Mouse (Mus musculus): ENCODE data around the gene Gcsh.

DNA sequence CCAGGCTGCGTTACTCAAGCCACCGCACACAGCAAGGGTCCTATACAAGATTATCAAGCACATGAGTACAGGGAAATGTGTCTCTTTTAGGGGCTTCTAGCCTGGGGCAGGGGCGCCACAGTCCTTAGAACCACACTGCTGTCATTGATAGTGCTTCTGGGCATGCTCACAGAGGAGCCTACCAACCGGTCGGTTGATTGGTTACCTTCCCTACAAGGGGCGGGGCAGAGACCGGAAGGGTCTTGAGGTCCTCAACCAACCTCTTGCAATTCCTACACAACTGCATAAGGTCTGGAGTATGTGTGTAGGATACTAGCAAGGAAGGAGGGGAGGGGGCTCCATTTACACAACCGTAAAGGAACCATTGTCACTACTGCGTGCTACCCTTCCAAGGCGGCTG, 35.3 kb upstream of the Gcsh start:
- no peak for TF ChIP-seq POLR2A (IDR thresholded peaks at IDR 0.05; ENCODE audit: insufficient read length, low read depth)
- no peak for TF ChIP-seq POLR2AphosphoS2 (IDR thresholded peaks at IDR 0.05; ENCODE audit: insufficient read length, low read depth)
- no peak for TF ChIP-seq USF1 (IDR thresholded peaks at IDR 0.05; ENCODE audit: low read depth)
- TF ChIP-seq CEBPB (IDR thresholded peaks at IDR 0.05; ENCODE audit: insufficient read depth, poor library complexity, severe bottlenecking): no peak
- no peak for TF ChIP-seq MAX (IDR thresholded peaks at IDR 0.05; ENCODE audit: low read depth)
- TF ChIP-seq SRF (IDR thresholded peaks at IDR 0.05; ENCODE audit: control insufficient read depth, insufficient read length, low read depth): no peak

Measured in myocyte (in vitro differentiated cells).